Comparison of ENCODE assay signal across 18 mouse cellular contexts in the genomic region with DNA sequence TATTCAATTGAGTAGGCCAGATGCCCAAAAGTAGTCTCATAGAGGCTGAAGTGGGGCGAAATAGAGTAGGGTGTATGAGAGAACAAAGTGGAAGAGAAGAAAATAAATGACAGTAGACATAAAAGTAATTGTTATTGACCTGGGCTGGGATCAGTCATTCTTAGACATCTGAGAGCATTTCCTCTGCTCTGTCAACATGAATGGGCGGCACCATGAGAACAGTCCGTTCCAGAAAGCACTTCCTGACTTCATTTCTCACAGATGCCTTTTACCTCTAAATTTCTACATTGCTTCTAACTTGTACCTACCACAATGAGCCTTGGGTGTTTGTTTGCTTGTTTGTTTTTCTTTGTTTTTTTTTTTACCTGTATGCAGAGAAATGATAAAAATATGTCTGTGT.
"Had no signal": no experiment of that assay in that cellular context is flagged by ENCODE, and none has a peak within 500 bp of the region (broad histone marks: within the 10 kb centered on the region; RNA-seq: fewer than 3 reads in every experiment).

No protein-coding gene starts in this region.

- H3K9ac ChIP-seq: intestine, embryonic 15.5 days; kidney, embryonic 15.5 days; limb, embryonic 12.5 days; limb, embryonic 15.5 days; liver, embryonic 15.5 days; lung, embryonic 14.5 days; midbrain, embryonic 12.5 days; midbrain, embryonic 15.5 days; neural tube, embryonic 13.5 days had no signal

- H3K4me3 ChIP-seq: intestine, embryonic 15.5 days; kidney, embryonic 15.5 days; limb, embryonic 12.5 days; limb, embryonic 15.5 days; liver, embryonic 15.5 days; midbrain, embryonic 12.5 days; midbrain, embryonic 15.5 days; myocyte; neural tube, embryonic 13.5 days had no signal

- ATAC-seq: hindbrain, embryonic 16.5 days; intestine, embryonic 15.5 days; midbrain, embryonic 15.5 days had no signal

- H3K4me1 ChIP-seq: intestine, embryonic 15.5 days; kidney, embryonic 15.5 days; limb, embryonic 12.5 days; limb, embryonic 15.5 days; liver, embryonic 15.5 days; midbrain, embryonic 12.5 days; midbrain, embryonic 15.5 days had no signal

- H3K36me3 ChIP-seq: intestine, embryonic 15.5 days; kidney, embryonic 15.5 days; limb, embryonic 12.5 days; limb, embryonic 15.5 days; liver, embryonic 15.5 days; midbrain, embryonic 12.5 days; midbrain, embryonic 15.5 days; neural tube, embryonic 13.5 days had no signal

- H3K27ac ChIP-seq: intestine, embryonic 15.5 days; kidney, embryonic 15.5 days; limb, embryonic 12.5 days; limb, embryonic 15.5 days; liver, embryonic 15.5 days; midbrain, embryonic 12.5 days; midbrain, embryonic 15.5 days; neural tube, embryonic 13.5 days had no signal

- H3K9me3 ChIP-seq: intestine, embryonic 15.5 days; kidney, embryonic 15.5 days; limb, embryonic 12.5 days; limb, embryonic 15.5 days; liver, embryonic 15.5 days; midbrain, embryonic 12.5 days; midbrain, embryonic 15.5 days; neural tube, embryonic 13.5 days had no signal

- DNase-seq: kidney, adult 11 months; kidney, postnatal 10 days; left cerebral cortex, postnatal 4 days; thymus, adult 2 months; thymus, postnatal 14 days; thymus, postnatal 4 days had no signal

- H3K27me3 ChIP-seq: intestine, embryonic 15.5 days; kidney, embryonic 15.5 days; limb, embryonic 12.5 days; limb, embryonic 15.5 days; liver, embryonic 15.5 days; midbrain, embryonic 12.5 days; midbrain, embryonic 15.5 days; neural tube, embryonic 13.5 days had no signal

- H3K4me2 ChIP-seq: intestine, embryonic 15.5 days; kidney, embryonic 15.5 days; limb, embryonic 12.5 days; limb, embryonic 15.5 days; liver, embryonic 11.5 days; liver, embryonic 15.5 days; lung, embryonic 14.5 days; midbrain, embryonic 12.5 days; midbrain, embryonic 15.5 days; neural tube, embryonic 13.5 days had no signal
